Mouse (Mus musculus) lung, postnatal 0 days (tissue): ENCODE measurements around the gene BC051019. TPM values are rescaled to one million over a fixed set of nuclear protein-coding genes. Genes with fewer than 3 reads are reported as not detected.

Experiments
- ATAC-seq: fragments of 200-750 bp; cut with Nextera tagmentation; 2 replicates; pipeline ENCODE4 v1.8.0; 2017; ENCODE audit warnings: moderate library complexity
- DNase-seq: peaks from one replicate; pipeline ENCODE4 v3.0.0-alpha.2; 2016; ENCODE audit warnings: low spot score
- H3K27ac ChIP-seq: fragments of 300-500 bp; sonication (generic); 2 replicates; pipeline ENCODE4 v1.5.1; 2014; ENCODE audit warnings: antibody characterized with exemption, mild to moderate bottlenecking, low read length, mixed read lengths
- H3K27me3 ChIP-seq: fragments of 300-500 bp; sonication (generic); replicated peaks from 2 replicates; pipeline ENCODE4 v1.6.1; 2014; ENCODE audit warnings: low read length, mixed read lengths; ENCODE audit not compliant: insufficient read depth
- H3K36me3 ChIP-seq: fragments of 300-500 bp; sonication (generic); 2 replicates; pipeline ENCODE4 v1.6.1; 2014; ENCODE audit warnings: low read length, mixed read lengths; ENCODE audit not compliant: insufficient read depth
- H3K4me1 ChIP-seq: fragments of 300-500 bp; sonication (generic); 2 replicates; pipeline ENCODE4 v1.6.1; 2014; ENCODE audit warnings: antibody characterized with exemption, low read depth, low read length, mixed read lengths; ENCODE audit not compliant: insufficient read depth
- H3K4me2 ChIP-seq: fragments of 300-500 bp; sonication (generic); replicated peaks from 2 replicates; pipeline ENCODE4 v1.6.1; 2014; ENCODE audit warnings: low read depth, mild to moderate bottlenecking, low read length, moderate library complexity, mixed read lengths
- H3K4me3 ChIP-seq: fragments of 300-500 bp; sonication (generic); 2 replicates; pipeline ENCODE4 v1.5.1; 2014; ENCODE audit warnings: low read depth, low read length
- H3K9ac ChIP-seq: fragments of 300-500 bp; sonication (generic); replicated peaks from 2 replicates; pipeline ENCODE4 v1.6.1; 2014; ENCODE audit warnings: low read depth, mild to moderate bottlenecking
- H3K9me3 ChIP-seq: fragments of 300-500 bp; sonication (generic); 2 replicates; pipeline ENCODE4 v1.6.1; 2016; ENCODE audit warnings: low read length, mixed read lengths
- CTCF ChIP-seq: IDR thresholded peaks from 2 replicates; pipeline ENCODE4 v1.5.1; 2016; ENCODE audit warnings: antibody characterized with exemption, mild to moderate bottlenecking
- EP300 ChIP-seq: IDR thresholded peaks from 2 replicates; pipeline ENCODE4 v1.6.1; 2016; ENCODE audit warnings: antibody characterized with exemption, mild to moderate bottlenecking, control low read depth
- whole genome bisulfite sequencing: fragments of 180-500 bp; shearing (Covaris S2); extraction: QIAGEN DNeasy Blood & Tissue Kit; methylation state at CpG from one replicate; pipeline ENCODE4 v1.1.7; 2014; 5-methylcytosine and 5-hydroxymethylcytosine counted together
- polyA plus RNA-seq: library from polyadenylated mRNA; unstranded; fragments of >200 nt; fragmentation: Nextera tagmentation; extraction: Ambion mirVana; gene quantifications from 2 replicates; pipeline ENCODE4 v1.2.1, GENCODE M21; 2015

The BC051019 gene
- polyA plus RNA-seq, 1 experiment from 2014 or later: 24.3 TPM

- H3K27me3 ChIP-seq: no peaks in the 10 kb centered on the region
- ATAC-seq: peak; percentile 78
- H3K9me3 ChIP-seq: no peaks in the 10 kb centered on the region
- WGBS: 20% methylated on average over 5 of the region's 5 CpGs
- TF ChIP-seq CTCF: no peak
- peak; percentile 44; the same call in 1 of the 2 replicates for TF ChIP-seq EP300
- H3K27ac ChIP-seq: peak overlapping the region; percentile 29; the same call in 1 of the 2 replicates
- H3K4me2 ChIP-seq: no peak overlapping the region
- no peaks in the 10 kb centered on the region; the same call in 1 of the 2 replicates for H3K4me1 ChIP-seq
- peak; percentile 83 for DNase-seq
- H3K4me3 ChIP-seq: no peak overlapping the region
- peaks cover 26% of the 10 kb centered on the region; the same call in 1 of the 2 replicates for H3K36me3 ChIP-seq
- no peak overlapping the region for H3K9ac ChIP-seq
Observed at GRCm38 (mm10) chr7:109739822-109740370, 16.2 kb upstream of the BC051019 start.

DNA sequence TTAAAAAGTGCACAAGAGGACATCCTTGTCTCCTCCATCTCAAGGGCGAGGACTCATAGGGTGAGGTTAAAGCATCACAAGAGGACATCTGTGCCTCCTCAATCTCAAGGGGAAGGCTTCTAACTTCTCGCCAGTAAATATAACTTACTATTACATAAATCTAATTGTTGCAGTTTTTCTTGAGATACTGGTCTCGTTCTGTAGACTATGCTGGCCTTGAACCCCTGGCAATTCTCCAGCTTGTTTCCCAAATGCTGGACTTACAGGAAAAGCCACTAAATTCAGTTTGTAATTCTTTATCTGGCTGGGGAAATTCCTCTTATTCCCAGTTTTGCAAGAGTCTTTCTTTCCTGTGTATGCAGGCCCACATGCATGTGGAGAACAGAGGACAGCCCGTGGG, 11.2 kb upstream of the BC051019 start:
- TF ChIP-seq EP300 (no peak), CTCF (no peak)
- Histone ChIP-seq H3K4me2 (no peak overlapping the region), H3K9ac (no peak overlapping the region), H3K36me3 (peaks cover 9% of the 10 kb centered on the region; the same call in 1 of the 2 replicates), H3K27ac (no peak overlapping the region), H3K4me1 (no peaks in the 10 kb centered on the region; the same call in 1 of the 2 replicates), H3K27me3 (no peaks in the 10 kb centered on the region), H3K9me3 (no peaks in the 10 kb centered on the region), H3K4me3 (no peak overlapping the region)
- ATAC-seq (no peak), DNase-seq (peak; percentile 33)
- 51% methylated on average over 4 of the region's 4 CpGs for whole genome bisulfite sequencing

DNA sequence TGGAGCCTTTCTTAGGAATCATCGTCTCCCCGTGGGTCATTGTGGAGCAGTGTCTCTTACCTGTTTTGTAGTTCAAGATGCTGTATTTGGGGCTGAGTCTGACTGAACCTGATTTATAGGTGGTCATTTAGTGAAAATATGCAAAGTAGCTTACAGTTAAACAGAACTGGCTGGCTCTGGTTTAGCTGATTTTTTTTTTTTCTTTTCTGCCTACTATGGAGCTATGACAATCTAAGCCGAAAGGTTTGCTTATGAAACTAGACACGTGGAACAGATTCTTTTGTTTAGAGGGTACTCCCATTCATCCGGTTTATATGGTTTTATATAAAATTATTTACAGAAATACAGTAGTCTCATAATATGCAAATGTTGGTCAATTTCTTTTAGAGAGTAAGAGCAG, 8.0 kb upstream of the BC051019 start, which contains the start of gene Ascl3:
Gene Ascl3 (minus strand): TSS at position 101 of the 400 bp plus-strand sequence.
- Histone ChIP-seq H3K4me3 (no peak within 1 kb of the TSS), H3K9me3 (no peaks in the 10 kb centered on the region), H3K36me3 (peaks cover 9% of the 10 kb centered on the region; the same call in 1 of the 2 replicates), H3K9ac (no peak within 1 kb of the TSS), H3K27ac (no peak within 1 kb of the TSS), H3K4me2 (no peak within 1 kb of the TSS), H3K4me1 (peaks cover 3% of the 10 kb centered on the region; the same call in 1 of the 2 replicates), H3K27me3 (no peaks in the 10 kb centered on the region)
- DNase-seq: no peak
- WGBS: 86% methylated on average over 5 of the region's 5 CpGs
- ATAC-seq: no peak
- TF ChIP-seq CTCF (no peak), EP300 (no peak)

DNA sequence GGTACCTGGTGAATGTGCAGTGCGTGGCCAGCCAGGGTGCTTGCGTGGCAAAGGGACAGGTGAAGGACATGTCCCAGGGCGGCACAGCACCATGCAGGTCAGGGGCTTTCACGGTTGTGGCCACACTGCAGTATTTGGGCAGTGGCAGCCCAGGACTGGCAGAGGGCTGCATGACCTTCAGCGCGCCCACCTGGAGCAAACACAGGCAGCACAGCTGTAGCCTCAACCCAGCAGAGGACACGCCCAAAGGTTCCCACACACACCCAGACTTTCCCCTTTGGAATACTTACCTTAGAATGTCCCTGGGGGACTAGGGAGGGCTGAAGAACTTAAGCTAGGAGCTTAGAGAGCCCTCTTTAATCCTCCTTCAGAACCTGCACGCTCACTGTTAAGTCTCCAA, 536 bp downstream of the BC051019 start:
- H3K9me3 ChIP-seq: no peaks in the 10 kb centered on the region
- WGBS: 87% methylated on average over 8 of the region's 8 CpGs
- TF ChIP-seq CTCF (no peak), EP300 (no peak)
- H3K4me1 ChIP-seq: no peaks in the 10 kb centered on the region
- H3K27me3 ChIP-seq: no peaks in the 10 kb centered on the region
- no peak for DNase-seq
- H3K9ac ChIP-seq: no peak overlapping the region
- no peaks in the 10 kb centered on the region for H3K36me3 ChIP-seq
- 0 out of 2 replicates have a peak overlapping the region, but pooled peaks have one; percentile 9 for H3K27ac ChIP-seq
- ATAC-seq: no peak
- H3K4me2 ChIP-seq: no peak overlapping the region
- H3K4me3 ChIP-seq: no peak overlapping the region

DNA sequence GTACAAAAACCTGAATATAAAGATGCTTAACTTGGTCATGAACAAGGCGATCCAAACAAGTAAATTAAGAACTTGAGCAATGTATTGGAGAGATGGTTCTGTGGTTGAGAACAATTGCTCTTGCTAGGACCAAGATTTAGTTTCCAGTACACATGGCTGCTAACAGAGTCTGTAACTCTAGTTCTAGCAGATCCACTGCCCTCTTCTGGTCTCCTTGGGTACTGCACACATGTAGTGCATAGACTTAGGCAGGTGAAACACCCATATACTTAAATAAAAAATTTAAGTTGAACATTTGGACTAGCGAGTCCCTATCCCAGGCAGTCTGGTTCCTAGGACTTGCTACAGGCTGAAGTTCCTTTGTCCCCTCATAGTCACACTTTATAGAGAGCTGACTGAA, 1.0 kb downstream of the BC051019 start:
- DNase-seq (no peak), ATAC-seq (no peak)
- H3K36me3 ChIP-seq: no peaks in the 10 kb centered on the region
- no peaks in the 10 kb centered on the region for H3K27me3 ChIP-seq
- H3K4me3 ChIP-seq: no peak overlapping the region
- no peaks in the 10 kb centered on the region for H3K9me3 ChIP-seq
- no peak overlapping the region for H3K4me2 ChIP-seq
- WGBS: 97% methylated on average over 2 of the region's 2 CpGs
- no peak for TF ChIP-seq EP300
- TF ChIP-seq CTCF: peak; percentile 39
- H3K4me1 ChIP-seq: no peaks in the 10 kb centered on the region
- H3K9ac ChIP-seq: no peak overlapping the region
- no peak overlapping the region for H3K27ac ChIP-seq

DNA sequence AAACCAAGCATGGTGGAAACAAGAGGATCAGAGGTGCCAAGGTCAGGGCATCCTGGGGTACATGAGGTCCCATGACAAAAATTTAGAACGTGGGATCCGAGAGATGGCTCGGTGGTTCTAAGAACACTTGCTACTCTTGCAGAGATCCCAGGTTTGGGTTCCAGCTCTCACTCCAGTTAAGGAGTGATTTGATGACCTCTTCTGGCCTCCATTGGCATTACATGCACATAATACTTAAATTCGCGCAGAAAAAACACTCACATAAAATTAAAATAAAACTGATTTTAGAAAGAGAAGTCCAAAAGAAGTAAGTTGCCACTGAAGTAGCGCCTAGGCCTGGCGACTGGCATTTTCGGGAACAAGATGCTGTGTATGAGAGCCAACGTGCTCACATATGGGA, 4.4 kb downstream of the BC051019 start:
- Histone ChIP-seq H3K27me3 (no peaks in the 10 kb centered on the region), H3K36me3 (no peaks in the 10 kb centered on the region), H3K9ac (no peak overlapping the region), H3K27ac (no peak overlapping the region), H3K4me3 (no peak overlapping the region), H3K4me1 (no peaks in the 10 kb centered on the region), H3K9me3 (no peaks in the 10 kb centered on the region), H3K4me2 (no peak overlapping the region)
- TF ChIP-seq CTCF: peak; percentile 71
- TF ChIP-seq EP300: 0 out of 2 replicates have a peak, but pooled peaks have one; percentile 11
- ATAC-seq (no peak), DNase-seq (peak; percentile 73)
- WGBS: 53% methylated on average over 9 of the region's 9 CpGs
